Mouse (Mus musculus) heart, postnatal 0 days (tissue): ENCODE measurements at regions not wholly inside any gene's neighbourhood (a gene's known extent, or its start where the extent isn't known, plus 50 kb on each side); places are given as distances from the start of the nearest gene placed in this dataset.

Experiments
- ATAC-seq: fragments of 200-750 bp; cut with Nextera tagmentation; 2 replicates; pipeline ENCODE4 v1.8.0; 2017; ENCODE audit warnings: low read depth, moderate number of reproducible peaks, moderate library complexity; ENCODE audit not compliant: insufficient read depth
- DNase-seq: peaks from one replicate; pipeline ENCODE4 v3.0.0-alpha.2; 2016; ENCODE audit warnings: low spot score
- H3K27ac ChIP-seq: fragments of 300-500 bp; sonication (generic); 2 replicates; pipeline ENCODE4 v1.5.1; 2014; ENCODE audit warnings: low read depth, mild to moderate bottlenecking
- H3K27me3 ChIP-seq: fragments of 300-500 bp; sonication (generic); 2 replicates; pipeline ENCODE4 v1.6.1; 2014; ENCODE audit warnings: low read length, mixed read lengths; ENCODE audit not compliant: control insufficient read depth, insufficient read depth
- H3K36me3 ChIP-seq: fragments of 300-500 bp; sonication (generic); replicated peaks from 2 replicates; pipeline ENCODE4 v1.6.1; 2014; ENCODE audit warnings: low read length, mixed read lengths; ENCODE audit not compliant: control insufficient read depth, insufficient read depth
- H3K4me1 ChIP-seq: fragments of 300-500 bp; sonication (generic); 2 replicates; pipeline ENCODE4 v1.6.1; 2014; ENCODE audit warnings: antibody characterized with exemption; ENCODE audit not compliant: control insufficient read depth, insufficient read depth
- H3K4me2 ChIP-seq: fragments of 300-500 bp; sonication (generic); 2 replicates; pipeline ENCODE4 v1.6.1; 2014; ENCODE audit warnings: low read depth, mild to moderate bottlenecking, low read length, moderate library complexity
- H3K4me3 ChIP-seq: fragments of 300-500 bp; sonication (generic); 2 replicates; pipeline ENCODE4 v1.5.1; 2014; ENCODE audit warnings: low read depth, low read length
- H3K9ac ChIP-seq: fragments of 300-500 bp; sonication (generic); replicated peaks from 2 replicates; pipeline ENCODE4 v1.6.1; 2014; ENCODE audit warnings: low read depth, low read length, mixed read lengths
- H3K9me3 ChIP-seq: fragments of 300-500 bp; sonication (generic); replicated peaks from 2 replicates; pipeline ENCODE4 v1.6.1; 2016; ENCODE audit warnings: low read length; ENCODE audit not compliant: control insufficient read depth
- CTCF ChIP-seq: IDR thresholded peaks from 2 replicates; pipeline ENCODE4 v1.5.1; 2016; ENCODE audit warnings: antibody characterized with exemption, control low read depth, low read depth
- EP300 ChIP-seq: IDR thresholded peaks from 2 replicates; pipeline ENCODE4 v1.6.1; 2016; ENCODE audit warnings: antibody characterized with exemption, low read depth
- WGBS: fragments of 180-500 bp; shearing (Covaris S2); extraction: QIAGEN DNeasy Blood & Tissue Kit; methylation state at CpG from one replicate; pipeline ENCODE4 v1.1.7; 2014; 5-methylcytosine and 5-hydroxymethylcytosine counted together

- Histone ChIP-seq H3K4me1 (no peaks in the 10 kb centered on the region), H3K9me3 (no peaks in the 10 kb centered on the region), H3K27me3 (no peaks in the 10 kb centered on the region), H3K4me3 (no peak overlapping the region), H3K9ac (no peak overlapping the region), H3K36me3 (no peaks in the 10 kb centered on the region), H3K4me2 (no peak overlapping the region), H3K27ac (no peak overlapping the region)
- ATAC-seq (no peak), DNase-seq (no peak)
- WGBS: 83% methylated on average over 9 of the region's 9 CpGs
- TF ChIP-seq EP300: no peak
- TF ChIP-seq CTCF: no peak
Observed at GRCm38 (mm10) chr2:48480428-48481191, 333.3 kb upstream of the Acvr2a start.

GRCm38 (mm10) chr2:48481209-48481742 lies 332.6 kb upstream of the Acvr2a start:
- no peaks in the 10 kb centered on the region for H3K36me3 ChIP-seq
- no peak overlapping the region for H3K4me3 ChIP-seq
- WGBS: 72% methylated on average over 12 of the region's 12 CpGs
- H3K27ac ChIP-seq: no peak overlapping the region
- TF ChIP-seq CTCF: no peak
- no peak for TF ChIP-seq EP300
- H3K4me1 ChIP-seq: no peaks in the 10 kb centered on the region
- no peaks in the 10 kb centered on the region for H3K27me3 ChIP-seq
- DNase-seq: no peak
- H3K9ac ChIP-seq: no peak overlapping the region
- ATAC-seq: no peak
- H3K9me3 ChIP-seq: no peaks in the 10 kb centered on the region
- no peak overlapping the region for H3K4me2 ChIP-seq

- no peak overlapping the region for H3K4me2 ChIP-seq
- no peak overlapping the region for H3K4me3 ChIP-seq
- H3K9ac ChIP-seq: no peak overlapping the region
- TF ChIP-seq EP300 (no peak), CTCF (no peak)
- H3K27me3 ChIP-seq: no peaks in the 10 kb centered on the region
- no peaks in the 10 kb centered on the region for H3K36me3 ChIP-seq
- no peaks in the 10 kb centered on the region for H3K9me3 ChIP-seq
- DNase-seq (no peak), ATAC-seq (no peak)
- H3K27ac ChIP-seq: no peak overlapping the region
- no peaks in the 10 kb centered on the region for H3K4me1 ChIP-seq
- 54% methylated on average over 3 of the region's 3 CpGs for WGBS
Observed at GRCm38 (mm10) chr2:48493574-48493973, 320.3 kb upstream of the Acvr2a start.

- DNase-seq (no peak), ATAC-seq (no peak)
Observed at GRCm38 (mm10) chr2:48494065-48494464, 319.8 kb upstream of the Acvr2a start.

GRCm38 (mm10) chr2:48494632-48495031 lies 319.3 kb upstream of the Acvr2a start:
- Histone ChIP-seq H3K4me1 (no peaks in the 10 kb centered on the region), H3K4me3 (no peak overlapping the region), H3K27me3 (no peaks in the 10 kb centered on the region), H3K27ac (no peak overlapping the region), H3K4me2 (no peak overlapping the region), H3K36me3 (no peaks in the 10 kb centered on the region), H3K9ac (no peak overlapping the region), H3K9me3 (no peaks in the 10 kb centered on the region)
- ATAC-seq (no peak), DNase-seq (no peak)
- WGBS: 76% methylated on average over 3 of the region's 3 CpGs
- no peak for TF ChIP-seq CTCF
- no peak for TF ChIP-seq EP300

More at GRCm38 (mm10) chr2:48494065-48494464, 319.8 kb upstream of the Acvr2a start:
- TF ChIP-seq CTCF (no peak), EP300 (no peak)
- 52% methylated on average over 2 of the region's 2 CpGs for WGBS
- no peak overlapping the region for H3K9ac ChIP-seq
- H3K36me3 ChIP-seq: no peaks in the 10 kb centered on the region
- H3K4me3 ChIP-seq: no peak overlapping the region
- no peak overlapping the region for H3K4me2 ChIP-seq
- no peaks in the 10 kb centered on the region for H3K4me1 ChIP-seq
- H3K27me3 ChIP-seq: no peaks in the 10 kb centered on the region
- no peak overlapping the region for H3K27ac ChIP-seq
- H3K9me3 ChIP-seq: no peaks in the 10 kb centered on the region
